Mouse (Mus musculus): ENCODE results near the gene Mrps27. TPM values are rescaled to one million over a fixed set of nuclear protein-coding genes. Genes with fewer than 3 reads are reported as not detected.

Mrps27 gene
- polyA plus RNA-seq, 1 experiment, result 9.3 TPM

GRCm38 (mm10) chr13:99444431-99444871, 99.9 kb downstream of the Mrps27 start:
- Histone ChIP-seq H3K36me3 (replicated peaks; ENCODE audit: low read length) (no peaks in the 10 kb centered on the region), H3K4me3 (replicated peaks) (no peak overlapping the region), H3K27me3 (replicated peaks) (peaks cover 34% of the 10 kb centered on the region), H3K9me3 (peaks cover 12% of the 10 kb centered on the region), H3K4me1 (peaks cover 7% of the 10 kb centered on the region)
- no peak for TF ChIP-seq FLI1 (IDR thresholded peaks at IDR 0.05; ENCODE audit: low read length)
- TF ChIP-seq GATA1 (IDR thresholded peaks at IDR 0.05; ENCODE audit: borderline replicate concordance, low read length), result no peak

- Histone ChIP-seq H3K4me3 (replicated peaks) (peak overlapping the region; percentile 66), H3K36me3 (replicated peaks; ENCODE audit: low read length) (no peaks in the 10 kb centered on the region), H3K27me3 (replicated peaks) (peaks cover 34% of the 10 kb centered on the region), H3K9me3 (peaks cover 12% of the 10 kb centered on the region), H3K4me1 (peaks cover 7% of the 10 kb centered on the region)
- no peak for TF ChIP-seq GATA1 (IDR thresholded peaks at IDR 0.05; ENCODE audit: borderline replicate concordance, low read length)
- no peak for TF ChIP-seq FLI1 (IDR thresholded peaks at IDR 0.05; ENCODE audit: low read length)
Measured at GRCm38 (mm10) chr13:99444880-99445279, 100.3 kb downstream of the Mrps27 start.

GRCm38 (mm10) chr13:99447002-99447401, 102.4 kb downstream of the Mrps27 start:
- TF ChIP-seq FLI1 (IDR thresholded peaks at IDR 0.05; ENCODE audit: low read length), result no peak
- TF ChIP-seq GATA1 (IDR thresholded peaks at IDR 0.05; ENCODE audit: borderline replicate concordance, low read length), result no peak
- Histone ChIP-seq H3K27me3 (replicated peaks) (peaks cover 35% of the 10 kb centered on the region), H3K4me1 (peaks cover 7% of the 10 kb centered on the region)

DNA sequence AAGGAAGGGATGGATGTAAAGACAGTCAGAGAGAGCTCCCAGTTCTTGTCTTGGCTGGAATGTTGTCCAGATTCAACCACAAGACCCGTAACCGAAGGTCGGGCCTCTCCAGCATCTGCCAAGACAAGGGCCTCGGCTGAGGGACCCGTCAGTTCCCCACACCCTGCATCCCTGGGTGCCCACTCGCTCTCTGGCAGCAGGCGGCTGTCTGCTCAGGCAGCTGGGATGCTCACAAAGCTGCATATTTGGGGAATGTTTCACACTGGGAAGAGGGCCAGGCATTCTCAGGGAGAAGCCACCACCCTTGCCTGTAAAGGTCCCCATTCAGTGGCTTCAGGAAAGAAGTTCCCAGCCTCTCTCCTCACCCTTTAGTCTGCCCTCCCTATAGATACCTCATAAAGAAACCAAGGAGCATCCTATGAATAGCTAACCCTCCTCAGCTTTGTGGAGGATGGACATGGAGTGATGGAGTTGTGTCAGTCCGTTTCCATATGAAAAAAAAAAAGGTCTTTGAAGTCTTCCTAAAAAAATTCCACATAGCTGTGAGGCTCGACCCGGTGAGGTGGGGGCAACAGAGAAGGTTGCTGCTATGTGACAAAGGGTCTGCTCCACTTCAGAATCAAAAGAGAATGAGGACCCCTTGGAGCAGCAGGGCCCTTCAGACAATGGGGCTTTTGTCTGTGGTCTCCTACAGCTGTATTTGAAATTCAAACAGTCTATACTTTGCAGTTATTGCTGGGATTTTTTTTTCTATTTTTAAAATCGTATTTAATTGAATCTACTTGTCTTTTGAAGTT, 103.0 kb downstream of the Mrps27 start:
- H3K4me1 ChIP-seq, result peaks cover 7% of the 10 kb centered on the region
- no peaks in the 10 kb centered on the region for H3K36me3 ChIP-seq (replicated peaks; ENCODE audit: low read length)
- H3K9me3 ChIP-seq, result peaks cover 35% of the 10 kb centered on the region
- TF ChIP-seq FLI1 (IDR thresholded peaks at IDR 0.05; ENCODE audit: low read length), result no peak
- H3K27me3 ChIP-seq (replicated peaks), result peaks cover 35% of the 10 kb centered on the region
- H3K4me3 ChIP-seq (replicated peaks), result no peak overlapping the region

More at GRCm38 (mm10) chr13:99447002-99447401, 102.4 kb downstream of the Mrps27 start:
- Histone ChIP-seq H3K36me3 (replicated peaks; ENCODE audit: low read length) (no peaks in the 10 kb centered on the region), H3K4me3 (replicated peaks) (no peak overlapping the region), H3K9me3 (peaks cover 29% of the 10 kb centered on the region)

DNA sequence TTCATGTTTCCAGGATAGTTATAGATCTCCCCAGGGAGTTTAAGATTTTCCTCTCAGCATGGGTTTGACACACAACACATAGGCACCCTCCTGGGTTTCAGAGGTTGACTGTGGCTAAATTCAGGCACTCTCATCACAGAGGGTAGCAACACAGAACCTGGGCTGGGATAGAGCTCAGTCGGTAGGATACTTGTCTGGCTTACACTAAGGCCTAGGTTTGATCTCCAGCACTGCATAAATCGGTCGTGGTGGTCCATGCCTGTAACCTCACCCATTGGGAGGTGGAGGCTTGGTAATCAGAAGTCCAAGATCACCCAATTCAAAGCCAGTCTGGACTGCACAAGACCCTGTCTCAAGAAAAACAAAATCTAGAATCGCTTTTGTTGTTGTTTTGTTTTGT, 103.7 kb downstream of the Mrps27 start:
- peaks cover 39% of the 10 kb centered on the region for H3K9me3 ChIP-seq
- peaks cover 7% of the 10 kb centered on the region for H3K4me1 ChIP-seq
- TF ChIP-seq FLI1 (IDR thresholded peaks at IDR 0.05; ENCODE audit: low read length), result no peak
- no peaks in the 10 kb centered on the region for H3K36me3 ChIP-seq (replicated peaks; ENCODE audit: low read length)
- H3K4me3 ChIP-seq (replicated peaks), result no peak overlapping the region
- H3K27me3 ChIP-seq (replicated peaks), result peaks cover 35% of the 10 kb centered on the region

DNA sequence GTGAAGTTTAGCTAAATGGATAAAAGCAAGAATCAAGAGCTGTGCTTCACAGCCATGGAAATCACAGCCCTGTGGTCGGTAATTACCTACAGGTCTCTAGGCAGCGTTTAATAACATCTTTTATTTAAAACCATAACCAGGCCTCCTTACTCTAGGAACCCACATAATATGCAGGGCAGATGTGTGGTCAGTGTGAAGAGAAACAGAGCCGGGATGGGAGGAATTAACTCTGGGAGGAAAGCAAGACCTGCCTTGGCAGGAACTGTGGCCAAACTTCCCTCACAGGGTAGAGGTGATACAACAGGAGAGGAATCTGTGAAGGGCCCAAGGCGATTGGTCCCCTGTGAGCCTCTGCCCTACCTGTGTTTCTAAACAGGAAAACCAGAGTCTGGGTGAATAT, 105.0 kb downstream of the Mrps27 start:
- peaks cover 6% of the 10 kb centered on the region for H3K4me1 ChIP-seq
- H3K27me3 ChIP-seq (replicated peaks), result peaks cover 24% of the 10 kb centered on the region
- TF ChIP-seq GATA1 (IDR thresholded peaks at IDR 0.05; ENCODE audit: borderline replicate concordance, low read length) (no peak), FLI1 (IDR thresholded peaks at IDR 0.05; ENCODE audit: low read length) (no peak)
- H3K9me3 ChIP-seq, result peaks cover 39% of the 10 kb centered on the region
- no peaks in the 10 kb centered on the region for H3K36me3 ChIP-seq (replicated peaks; ENCODE audit: low read length)
- no peak overlapping the region for H3K4me3 ChIP-seq (replicated peaks)

- Histone ChIP-seq H3K4me1 (no peaks in the 10 kb centered on the region), H3K36me3 (replicated peaks; ENCODE audit: low read length) (no peaks in the 10 kb centered on the region), H3K9me3 (peaks cover 39% of the 10 kb centered on the region), H3K4me3 (replicated peaks) (no peak overlapping the region), H3K27me3 (replicated peaks) (peaks cover 20% of the 10 kb centered on the region)
- TF ChIP-seq FLI1 (IDR thresholded peaks at IDR 0.05; ENCODE audit: low read length) (no peak), GATA1 (IDR thresholded peaks at IDR 0.05; ENCODE audit: borderline replicate concordance, low read length) (no peak)
Measured at GRCm38 (mm10) chr13:99450766-99451165, 106.2 kb downstream of the Mrps27 start.

DNA sequence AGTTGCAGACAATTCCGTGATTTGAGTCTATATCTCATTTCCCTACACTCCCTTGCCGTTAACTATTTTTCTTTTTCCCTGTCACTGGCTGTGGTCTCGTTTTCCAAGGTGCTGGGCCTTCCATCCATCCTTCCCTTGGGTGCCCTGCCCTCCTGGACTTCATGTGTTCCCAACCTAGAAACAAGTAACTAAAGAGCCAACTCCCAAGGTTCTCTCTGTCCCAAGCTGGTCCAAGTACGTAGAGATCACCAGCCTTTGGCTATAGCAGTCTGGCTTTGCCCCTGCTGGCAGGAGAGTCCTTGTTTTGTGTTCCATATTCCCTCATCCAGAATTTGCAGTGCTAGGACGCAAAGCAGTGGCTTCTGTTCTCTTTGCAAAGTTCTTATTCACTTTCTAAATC, 106.7 kb downstream of the Mrps27 start:
- Histone ChIP-seq H3K36me3 (replicated peaks; ENCODE audit: low read length) (no peaks in the 10 kb centered on the region), H3K9me3 (peaks cover 39% of the 10 kb centered on the region), H3K27me3 (replicated peaks) (peaks cover 16% of the 10 kb centered on the region), H3K4me3 (replicated peaks) (no peak overlapping the region), H3K4me1 (no peaks in the 10 kb centered on the region)
- TF ChIP-seq FLI1 (IDR thresholded peaks at IDR 0.05; ENCODE audit: low read length), result no peak
- TF ChIP-seq GATA1 (IDR thresholded peaks at IDR 0.05; ENCODE audit: borderline replicate concordance, low read length), result no peak

DNA sequence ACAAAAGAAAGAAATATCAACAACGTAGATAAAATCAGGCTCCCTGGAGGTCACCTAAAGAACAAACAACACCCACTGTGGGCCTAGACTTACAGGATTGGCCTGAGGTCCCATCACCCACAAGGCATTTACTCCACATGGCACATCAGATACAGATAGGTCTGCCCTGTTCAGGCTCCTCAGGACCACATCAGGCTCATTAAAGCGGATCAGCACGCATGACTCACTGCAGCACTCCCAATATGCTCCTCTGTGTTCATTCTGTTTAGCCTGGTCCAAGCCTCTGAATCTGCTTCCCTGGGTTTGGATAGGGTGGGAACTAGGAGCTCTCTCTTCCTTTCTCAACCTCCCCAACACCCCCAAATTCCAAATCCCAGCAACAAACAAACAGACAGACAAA, 107.9 kb downstream of the Mrps27 start:
- Histone ChIP-seq H3K27me3 (replicated peaks) (peaks cover 9% of the 10 kb centered on the region), H3K4me1 (no peaks in the 10 kb centered on the region), H3K9me3 (peaks cover 32% of the 10 kb centered on the region), H3K36me3 (replicated peaks; ENCODE audit: low read length) (no peaks in the 10 kb centered on the region), H3K4me3 (replicated peaks) (no peak overlapping the region)
- no peak for TF ChIP-seq GATA1 (IDR thresholded peaks at IDR 0.05; ENCODE audit: borderline replicate concordance, low read length)

DNA sequence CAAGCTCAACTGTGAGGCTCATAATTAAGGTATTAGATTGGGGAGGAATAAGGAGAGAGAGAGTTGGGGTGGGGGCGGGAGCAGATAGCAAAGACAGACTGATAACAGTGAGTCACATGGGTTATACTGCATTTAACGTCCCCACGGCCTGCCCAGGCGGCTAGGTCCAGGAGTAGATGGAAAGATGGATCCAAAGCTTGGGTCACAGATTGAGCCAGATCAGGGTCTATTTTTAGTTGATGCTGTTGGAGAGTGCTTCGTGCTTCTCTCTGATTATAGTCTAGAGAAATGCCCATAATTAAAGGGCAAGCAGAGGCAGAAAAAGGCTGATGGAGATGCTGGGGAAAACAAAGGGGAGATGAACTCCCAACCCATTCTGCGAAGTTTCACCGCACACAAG, 110.4 kb downstream of the Mrps27 start:
- Histone ChIP-seq H3K27me3 (replicated peaks) (peaks cover 7% of the 10 kb centered on the region), H3K36me3 (replicated peaks; ENCODE audit: low read length) (no peaks in the 10 kb centered on the region), H3K9me3 (peaks cover 29% of the 10 kb centered on the region), H3K4me3 (replicated peaks) (no peak overlapping the region), H3K4me1 (no peaks in the 10 kb centered on the region)
- no peak for TF ChIP-seq FLI1 (IDR thresholded peaks at IDR 0.05; ENCODE audit: low read length)
- TF ChIP-seq GATA1 (IDR thresholded peaks at IDR 0.05; ENCODE audit: borderline replicate concordance, low read length), result no peak
